Mouse (Mus musculus): ENCODE data around the gene Lgr6.

DNA sequence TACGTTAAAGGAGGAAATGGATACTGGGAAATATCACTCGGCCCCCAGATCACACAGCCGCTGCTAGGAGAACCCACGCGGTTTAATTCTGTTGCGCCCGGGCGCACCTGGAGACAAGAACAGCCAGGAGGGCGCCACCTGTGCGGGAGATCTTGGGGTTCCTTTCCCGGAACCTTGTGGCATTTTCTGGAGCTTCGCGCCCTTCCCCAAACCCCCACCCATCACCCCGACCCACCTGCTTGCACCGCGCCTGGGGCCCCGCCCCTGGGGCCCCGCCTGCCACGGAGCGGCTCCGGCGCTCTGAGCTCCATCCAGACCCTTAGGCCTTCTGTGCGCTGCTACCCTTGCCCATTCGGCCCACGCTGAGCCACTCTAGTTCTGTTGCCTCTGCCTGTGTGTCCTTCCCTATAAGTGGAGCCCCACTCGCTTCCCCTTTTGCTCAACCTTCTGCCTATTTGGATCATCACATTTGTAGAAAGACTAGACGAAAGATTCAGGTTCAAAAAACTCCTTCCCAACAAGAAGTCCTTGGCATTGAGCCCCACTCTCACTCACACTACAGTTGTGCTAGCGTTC is 19.7 kb downstream of the Lgr6 start:
- TF ChIP-seq CTCF (IDR thresholded peaks at IDR 0.05; ENCODE audit: insufficient read depth, low read depth, low read length), result no peak
- TF ChIP-seq POLR2A (IDR thresholded peaks at IDR 0.05; ENCODE audit: insufficient read depth, low read depth, low read length), result no peak
